Mouse (Mus musculus) forebrain, embryonic 11.5 days (tissue): Measurements from ENCODE around the gene Hoxc11. TPM values are rescaled to one million over a fixed set of nuclear protein-coding genes. Genes with fewer than 3 reads are reported as not detected.

Source experiments
- ATAC-seq: fragments of 200-750 bp; cut with Nextera tagmentation; replicated peaks from 2 replicates; pipeline ENCODE4 v1.8.0; 2017; ENCODE audit warnings: moderate TSS enrichment; ENCODE audit not compliant: low FRiP score
- DNase-seq: peaks from one replicate; pipeline ENCODE4 v3.0.0-alpha.2; 2017; ENCODE audit warnings: low spot score
- H3K27ac ChIP-seq: fragments of 300-500 bp; sonication (generic); 2 replicates; pipeline ENCODE4 v1.5.1; 2014; ENCODE audit warnings: low read depth, low read length
- H3K27me3 ChIP-seq: fragments of 300-500 bp; sonication (generic); 2 replicates; pipeline ENCODE4 v1.6.1; 2014; ENCODE audit warnings: mild to moderate bottlenecking, low read length, mixed read lengths; ENCODE audit not compliant: control insufficient read depth, insufficient read depth
- H3K36me3 ChIP-seq: fragments of 300-500 bp; sonication (generic); 2 replicates; pipeline ENCODE4 v1.6.1; 2014; ENCODE audit warnings: mild to moderate bottlenecking, low read length, moderate library complexity, mixed read lengths; ENCODE audit not compliant: control insufficient read depth, insufficient read depth
- H3K4me1 ChIP-seq: fragments of 300-500 bp; sonication (generic); replicated peaks from 2 replicates; pipeline ENCODE4 v1.6.1; 2014; ENCODE audit warnings: low read length, mixed read lengths; ENCODE audit not compliant: control insufficient read depth, insufficient read depth
- H3K4me2 ChIP-seq: fragments of 300-500 bp; sonication (generic); 2 replicates; pipeline ENCODE4 v1.6.1; 2014; ENCODE audit warnings: low read depth, mild to moderate bottlenecking, low read length, moderate library complexity, mixed read lengths; ENCODE audit not compliant: severe bottlenecking
- H3K4me3 ChIP-seq: fragments of 300-500 bp; sonication (generic); 2 replicates; pipeline ENCODE4 v1.5.1; 2014; ENCODE audit warnings: low read depth, low read length
- H3K9ac ChIP-seq: fragments of 300-500 bp; sonication (generic); 2 replicates; pipeline ENCODE4 v1.6.1; 2014; ENCODE audit warnings: low read length
- H3K9me3 ChIP-seq: fragments of 300-500 bp; sonication (generic); 2 replicates; pipeline ENCODE4 v1.6.1; 2016; ENCODE audit warnings: low read length, mixed read lengths; ENCODE audit not compliant: control insufficient read depth
- WGBS: fragments of 180-500 bp; shearing (Covaris S2); extraction: QIAGEN DNeasy Blood & Tissue Kit; methylation state at CpG from one replicate; pipeline ENCODE4 v1.1.7; 2014; 5-methylcytosine and 5-hydroxymethylcytosine counted together
- polyA plus RNA-seq: library from polyadenylated mRNA; unstranded; fragments of >200 nt; fragmentation: Nextera tagmentation; extraction: Ambion mirVana; gene quantifications from 2 replicates; pipeline ENCODE4 v1.2.1, GENCODE M21; 2014

Gene Hoxc11
- polyA plus RNA-seq, 1 experiment from 2014 or later = not detected

GRCm38 (mm10) chr15:102956906-102957305 is 2.7 kb downstream of the Hoxc11 start:
- WGBS = 2% methylated on average over 12 of the region's 12 CpGs
- H3K27me3 ChIP-seq = peaks cover 98% of the 10 kb centered on the region
- no peak overlapping the region for H3K9ac ChIP-seq
- H3K27ac ChIP-seq = no peak overlapping the region
- no peak overlapping the region for H3K4me2 ChIP-seq
- no peaks in the 10 kb centered on the region for H3K9me3 ChIP-seq
- no peaks in the 10 kb centered on the region for H3K4me1 ChIP-seq
- H3K36me3 ChIP-seq = no peaks in the 10 kb centered on the region
- ATAC-seq (no peak), DNase-seq (no peak)
- H3K4me3 ChIP-seq = no peak overlapping the region

GRCm38 (mm10) chr15:102959663-102960191 is 5.5 kb downstream of the Hoxc11 start:
- no peak overlapping the region for H3K27ac ChIP-seq

GRCm38 (mm10) chr15:102961728-102962127 is 7.5 kb downstream of the Hoxc11 start:
- Histone ChIP-seq H3K9me3 (no peaks in the 10 kb centered on the region), H3K4me2 (no peak overlapping the region), H3K4me1 (no peaks in the 10 kb centered on the region), H3K4me3 (no peak overlapping the region), H3K27me3 (peaks cover 95% of the 10 kb centered on the region), H3K36me3 (no peaks in the 10 kb centered on the region), H3K9ac (no peak overlapping the region), H3K27ac (no peak overlapping the region)
- 3% methylated on average over 6 of the region's 6 CpGs for WGBS
- ATAC-seq (no peak), DNase-seq (no peak)

More at GRCm38 (mm10) chr15:102959663-102960191, 5.5 kb downstream of the Hoxc11 start:
- H3K4me3 ChIP-seq = no peak overlapping the region
- H3K27me3 ChIP-seq = peaks cover 95% of the 10 kb centered on the region
- H3K9ac ChIP-seq = no peak overlapping the region
- WGBS = 1% methylated on average over 13 of the region's 13 CpGs
- H3K9me3 ChIP-seq = no peaks in the 10 kb centered on the region
- no peak overlapping the region for H3K4me2 ChIP-seq
- no peak for ATAC-seq
- H3K36me3 ChIP-seq = no peaks in the 10 kb centered on the region
- DNase-seq = no peak
- no peaks in the 10 kb centered on the region for H3K4me1 ChIP-seq

DNA sequence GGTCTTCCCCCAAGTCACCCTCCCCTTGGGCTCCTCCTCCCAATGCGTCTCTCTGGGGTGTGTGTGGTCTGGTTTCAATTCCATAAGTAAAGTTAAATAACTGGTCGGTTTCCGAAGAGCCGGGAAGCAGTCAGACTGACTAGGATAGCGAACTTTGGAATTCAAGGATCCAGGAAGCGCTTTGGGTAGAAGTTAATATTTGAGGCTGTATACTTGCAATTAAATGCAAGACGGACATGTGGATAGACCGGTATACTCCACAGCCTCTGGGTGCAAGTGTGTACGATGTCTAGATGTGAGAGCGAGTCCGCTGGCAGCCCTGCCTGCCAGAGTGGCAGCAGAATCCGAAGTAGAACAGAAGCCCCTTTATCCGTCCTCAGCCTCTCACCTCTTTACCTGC is 8.3 kb downstream of the Hoxc11 start:
- H3K4me3 ChIP-seq = no peak overlapping the region
- no peak overlapping the region for H3K9ac ChIP-seq
- H3K4me2 ChIP-seq = no peak overlapping the region
- DNase-seq (no peak), ATAC-seq (no peak)
- 2% methylated on average over 13 of the region's 13 CpGs for WGBS
- H3K9me3 ChIP-seq = no peaks in the 10 kb centered on the region
- no peak overlapping the region for H3K27ac ChIP-seq
- H3K4me1 ChIP-seq = no peaks in the 10 kb centered on the region
- peaks cover 95% of the 10 kb centered on the region for H3K27me3 ChIP-seq
- no peaks in the 10 kb centered on the region for H3K36me3 ChIP-seq

DNA sequence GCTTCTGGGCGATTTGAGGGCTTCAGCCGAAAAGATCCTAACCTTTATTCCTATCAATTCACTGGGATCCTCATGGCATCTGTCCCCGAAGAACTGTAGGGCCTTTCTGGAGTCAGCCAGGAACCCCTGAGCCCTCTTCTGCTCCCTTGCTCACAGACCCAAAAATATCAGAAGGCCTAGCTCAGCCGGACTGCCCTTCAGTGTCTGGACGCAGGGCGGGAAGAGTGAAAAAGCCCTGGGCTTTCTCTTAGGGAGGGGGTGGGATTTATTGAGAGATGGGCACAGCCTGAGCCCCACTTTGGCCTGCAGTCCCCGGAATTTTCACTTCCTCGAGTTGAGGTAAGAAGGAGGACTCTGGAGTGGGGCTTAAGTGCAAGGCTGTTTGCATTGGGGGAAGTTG is 9.0 kb downstream of the Hoxc11 start:
- Histone ChIP-seq H3K27me3 (peaks cover 94% of the 10 kb centered on the region), H3K4me3 (no peak overlapping the region), H3K27ac (no peak overlapping the region), H3K4me1 (no peaks in the 10 kb centered on the region), H3K9me3 (no peaks in the 10 kb centered on the region), H3K36me3 (no peaks in the 10 kb centered on the region), H3K9ac (no peak overlapping the region), H3K4me2 (no peak overlapping the region)
- ATAC-seq (no peak), DNase-seq (no peak)
- 2% methylated on average over 8 of the region's 8 CpGs for WGBS

DNA sequence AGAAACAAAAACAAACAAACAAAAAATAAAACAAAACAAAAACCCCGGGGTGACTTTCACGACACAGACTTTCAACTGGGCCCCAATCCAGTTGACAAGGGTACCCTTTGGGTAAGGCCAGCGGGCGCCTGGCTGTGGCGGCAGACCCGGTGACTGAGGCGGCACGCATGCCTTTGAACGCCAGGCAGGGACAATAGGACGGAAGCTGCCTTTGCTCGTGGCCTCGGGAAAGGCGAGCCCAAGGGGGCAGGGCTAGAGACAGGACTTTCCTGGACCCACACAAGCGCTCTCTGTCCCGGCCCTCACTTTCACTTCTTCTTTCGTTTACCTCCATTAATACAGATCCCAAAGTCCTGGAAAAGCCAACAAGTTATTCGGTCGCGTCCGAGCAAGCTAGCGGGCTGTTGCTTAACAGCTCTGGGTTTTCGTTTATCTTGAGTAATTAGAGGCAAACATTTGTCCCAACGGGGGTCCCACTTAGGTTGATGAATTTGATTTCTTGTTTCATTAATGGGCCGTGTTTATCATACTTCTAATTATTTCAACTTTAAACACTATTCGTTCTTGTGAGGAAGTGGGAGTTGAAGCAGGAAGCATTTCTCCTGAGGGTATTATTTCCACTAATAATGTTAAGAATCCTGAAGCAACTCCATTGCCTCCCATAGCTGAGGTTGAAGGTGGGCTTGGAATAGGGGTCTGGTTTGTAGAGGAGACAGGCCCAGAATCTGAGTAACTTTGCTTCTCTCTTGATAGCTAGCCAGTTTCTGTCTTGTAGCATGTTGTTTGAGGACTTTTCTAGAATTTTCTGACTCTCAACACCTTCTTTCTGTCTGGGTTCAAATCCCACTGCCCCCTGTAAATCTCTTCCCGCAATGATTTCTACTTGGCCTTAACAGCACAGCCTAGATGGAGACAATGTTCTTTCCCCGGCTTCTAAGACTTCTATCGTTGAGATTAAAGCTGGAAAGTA is 9.7 kb downstream of the Hoxc11 start:
- Histone ChIP-seq H3K4me3 (no peak overlapping the region), H3K9me3 (no peaks in the 10 kb centered on the region), H3K9ac (no peak overlapping the region), H3K4me2 (no peak overlapping the region), H3K4me1 (no peaks in the 10 kb centered on the region), H3K36me3 (no peaks in the 10 kb centered on the region), H3K27me3 (peaks cover 94% of the 10 kb centered on the region), H3K27ac (no peak overlapping the region)
- WGBS = 2% methylated on average over 28 of the region's 28 CpGs
- ATAC-seq (no peak), DNase-seq (no peak)

DNA sequence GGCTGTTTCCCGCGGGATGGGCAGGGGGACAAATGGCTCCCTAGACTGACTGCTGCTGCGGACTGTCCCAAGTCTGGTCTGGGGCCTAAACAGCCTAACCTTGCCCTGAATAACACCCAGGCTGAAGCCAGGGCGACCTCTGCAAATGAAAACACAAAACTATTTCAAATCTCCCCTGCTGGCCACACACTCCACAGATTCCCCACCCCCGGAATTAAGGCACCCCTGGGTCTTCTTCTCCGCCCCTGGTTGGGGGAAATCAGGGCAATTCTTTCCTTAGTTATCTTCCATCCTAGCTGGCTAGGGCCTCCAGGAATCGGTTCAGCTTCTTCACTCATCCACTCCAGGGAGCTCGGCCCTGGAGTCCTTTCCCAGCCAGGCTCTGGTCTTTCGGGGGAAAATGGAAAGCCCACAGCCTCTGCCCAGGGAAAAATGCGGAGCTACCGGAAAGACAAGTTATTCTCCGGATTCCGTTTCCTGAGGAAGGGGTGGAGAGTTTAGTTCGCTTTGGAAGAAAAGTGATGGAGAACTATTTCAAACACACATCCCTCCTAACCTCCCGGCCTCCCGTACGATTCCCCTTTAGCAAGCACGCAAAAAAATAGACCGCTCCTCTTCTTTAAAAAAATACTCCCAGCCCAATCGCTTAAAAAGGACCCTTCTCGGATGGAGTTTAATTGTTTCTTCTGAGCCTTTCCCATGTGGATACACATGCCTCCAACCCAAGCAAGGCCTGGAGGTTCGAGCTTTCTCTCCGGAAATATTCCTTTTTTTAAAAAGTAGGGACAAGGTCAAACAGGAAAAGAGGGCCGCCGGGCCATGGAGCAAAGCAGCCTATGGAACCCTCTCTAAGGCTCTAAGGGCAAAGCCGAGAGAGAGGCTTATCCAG is 11.0 kb downstream of the Hoxc11 start:
- H3K4me3 ChIP-seq = no peak overlapping the region
- no peaks in the 10 kb centered on the region for H3K4me1 ChIP-seq
- no peaks in the 10 kb centered on the region for H3K9me3 ChIP-seq
- no peak overlapping the region for H3K4me2 ChIP-seq
- DNase-seq = no peak
- no peak overlapping the region for H3K9ac ChIP-seq
- H3K36me3 ChIP-seq = no peaks in the 10 kb centered on the region
- no peak for ATAC-seq
- H3K27me3 ChIP-seq = peaks cover 96% of the 10 kb centered on the region
- WGBS = 2% methylated on average over 26 of the region's 26 CpGs
- no peak overlapping the region for H3K27ac ChIP-seq

DNA sequence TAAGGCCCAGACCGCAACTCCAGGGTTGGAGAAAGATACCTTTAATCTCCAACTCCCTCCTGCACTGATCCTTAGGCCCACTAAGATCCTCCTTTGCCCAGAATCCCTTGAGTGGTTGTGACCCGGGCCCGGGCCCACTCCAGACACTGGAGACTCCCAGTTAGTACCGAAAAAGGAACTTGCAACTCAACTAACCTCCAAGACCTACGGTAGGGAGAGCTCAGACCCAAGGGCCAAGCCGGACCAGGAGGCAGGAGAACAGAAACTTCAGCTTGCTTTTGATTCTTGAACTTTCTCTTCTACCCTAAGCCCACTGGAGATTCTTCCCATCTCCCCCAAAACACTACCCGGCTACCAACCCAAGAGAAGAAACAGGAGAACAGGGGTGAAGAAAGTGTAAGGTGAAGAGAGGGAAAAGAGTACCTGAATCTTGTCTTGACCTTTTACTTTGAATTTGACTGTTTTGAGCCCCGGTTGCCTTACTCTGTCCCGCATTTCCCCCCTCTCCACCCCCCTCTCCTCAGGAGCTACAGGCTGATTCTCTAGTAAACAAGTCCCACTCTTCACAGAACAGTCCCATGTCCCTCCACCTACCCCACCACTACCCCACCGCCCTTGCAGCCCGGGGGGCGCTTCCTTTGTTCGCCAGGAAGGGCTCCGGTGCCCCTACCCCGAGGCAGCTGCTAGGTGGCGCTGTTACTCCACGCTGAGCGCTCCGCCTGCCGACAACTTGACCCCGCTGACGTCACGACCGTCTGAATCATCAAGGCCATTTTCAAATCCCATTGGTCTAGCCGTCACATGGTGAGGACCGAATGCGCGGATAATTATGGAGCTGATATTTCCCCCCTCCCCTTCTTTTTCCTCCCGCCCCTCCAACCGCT is 11.9 kb downstream of the Hoxc11 start:
- Histone ChIP-seq H3K27ac (no peak overlapping the region), H3K4me2 (no peak overlapping the region), H3K27me3 (peaks cover 96% of the 10 kb centered on the region), H3K9ac (no peak overlapping the region), H3K9me3 (no peaks in the 10 kb centered on the region), H3K36me3 (no peaks in the 10 kb centered on the region), H3K4me1 (no peaks in the 10 kb centered on the region), H3K4me3 (no peak overlapping the region)
- WGBS = 3% methylated on average over 29 of the region's 30 CpGs
- ATAC-seq = peak; percentile 71
- peak; percentile 90 for DNase-seq
